Mouse (Mus musculus) erythroblast, embryonic 14.5 days (primary cell): ENCODE data around the gene Zglp1.

Experiments used
- GATA1 ChIP-seq: IDR thresholded peaks from 2 replicates; pipeline ENCODE4 v1.6.1; 2012; ENCODE audit warnings: low read length, inconsistent platforms, mixed read lengths
- TAL1 ChIP-seq: IDR thresholded peaks from 3 replicates; pipeline ENCODE4 v1.6.1; 2012; ENCODE audit warnings: low read length, inconsistent platforms, mixed read lengths

GRCm38 (mm10) chr9:21097793-21098192 lies 30.9 kb upstream of the Zglp1 start:
- TF ChIP-seq GATA1 (no peak), TAL1 (no peak)
